Mouse (Mus musculus) left cerebral cortex, adult 9 months (tissue): ENCODE data around the gene Nppc.

Experiments
- DNase-seq, 2 experiments: peaks; one replicate each; pipeline ENCODE4 v3.0.0; 2022; ENCODE audit warnings: low spot score in 2 of 2

The Nppc gene

GRCm38 (mm10) chr1:86652675-86653074, 17.7 kb downstream of the Nppc start:
- DNase-seq = no peak

GRCm38 (mm10) chr1:86650272-86650671, 20.1 kb downstream of the Nppc start:
- DNase-seq = peak in 1 of 2 experiments; percentile 67

GRCm38 (mm10) chr1:86647517-86647916, 22.9 kb downstream of the Nppc start:
- DNase-seq = no peak

GRCm38 (mm10) chr1:86643101-86643809, 27.1 kb downstream of the Nppc start:
- no peak for DNase-seq

- no peak for DNase-seq
Observed at GRCm38 (mm10) chr1:86634751-86635359, 35.5 kb downstream of the Nppc start.

- no peak for DNase-seq
Observed at GRCm38 (mm10) chr1:86633840-86634750, 36.3 kb downstream of the Nppc start.

GRCm38 (mm10) chr1:86633434-86633833, 36.9 kb downstream of the Nppc start:
- DNase-seq = no peak

GRCm38 (mm10) chr1:86632732-86633380, 37.5 kb downstream of the Nppc start:
- no peak for DNase-seq

GRCm38 (mm10) chr1:86630527-86630926, 39.8 kb downstream of the Nppc start:
- no peak for DNase-seq

GRCm38 (mm10) chr1:86629936-86630335, 40.4 kb downstream of the Nppc start:
- DNase-seq = no peak

- no peak for DNase-seq
Observed at GRCm38 (mm10) chr1:86628270-86628669, 42.1 kb downstream of the Nppc start.

GRCm38 (mm10) chr1:86623001-86624000, 47.1 kb downstream of the Nppc start:
- peak in 1 of 2 experiments; percentile 7 for DNase-seq

GRCm38 (mm10) chr1:86622296-86622695, 48.1 kb downstream of the Nppc start:
- no peak for DNase-seq

- DNase-seq = peak in 1 of 2 experiments; percentile 88
Observed at GRCm38 (mm10) chr1:86618454-86619125, 51.8 kb downstream of the Nppc start.
